Mouse (Mus musculus) left cerebral cortex, adult 9 months (tissue): ENCODE measurements around the gene Cacna1a.

Source experiments
- DNase-seq, 2 experiments: peaks; one replicate each; pipeline ENCODE4 v3.0.0; 2022; ENCODE audit warnings: low spot score in 2 of 2

Gene Cacna1a

GRCm38 (mm10) chr8:84388275-84388674, at the start of gene Cacna1a:
Gene Cacna1a (plus strand): TSS chr8:84388440.
- DNase-seq, result no peak

GRCm38 (mm10) chr8:84338493-84338892, 49.7 kb upstream of the Cacna1a start:
- peak in 1 of 2 experiments; percentile 23 for DNase-seq

- DNase-seq, result no peak
Measured at GRCm38 (mm10) chr8:84339320-84339719, 48.9 kb upstream of the Cacna1a start.

- no peak for DNase-seq
Measured at GRCm38 (mm10) chr8:84339867-84340266, 48.4 kb upstream of the Cacna1a start.

GRCm38 (mm10) chr8:84340671-84341070, 47.6 kb upstream of the Cacna1a start:
- no peak for DNase-seq

- no peak for DNase-seq
Measured at GRCm38 (mm10) chr8:84345493-84345892, 42.7 kb upstream of the Cacna1a start.

GRCm38 (mm10) chr8:84346421-84346820, 41.8 kb upstream of the Cacna1a start:
- no peak for DNase-seq

- no peak for DNase-seq
Measured at GRCm38 (mm10) chr8:84349526-84349925, 38.7 kb upstream of the Cacna1a start.

- no peak for DNase-seq
Measured at GRCm38 (mm10) chr8:84350960-84351359, 37.3 kb upstream of the Cacna1a start.

- DNase-seq, result no peak
Measured at GRCm38 (mm10) chr8:84356482-84356881, 31.8 kb upstream of the Cacna1a start.

GRCm38 (mm10) chr8:84357631-84358371, 30.4 kb upstream of the Cacna1a start:
- DNase-seq, result peak; percentile 43 to 81

GRCm38 (mm10) chr8:84363428-84364134, 24.7 kb upstream of the Cacna1a start:
- DNase-seq, result peak in 1 of 2 experiments; percentile 85

- no peak for DNase-seq
Measured at GRCm38 (mm10) chr8:84365197-84365596, 23.0 kb upstream of the Cacna1a start.

GRCm38 (mm10) chr8:84370972-84371371, 17.3 kb upstream of the Cacna1a start:
- DNase-seq, result no peak

- no peak for DNase-seq
Measured at GRCm38 (mm10) chr8:84375038-84375437, 13.2 kb upstream of the Cacna1a start.

- DNase-seq, result no peak
Measured at GRCm38 (mm10) chr8:84375803-84376202, 12.4 kb upstream of the Cacna1a start.

GRCm38 (mm10) chr8:84376564-84376963, 11.7 kb upstream of the Cacna1a start:
- DNase-seq, result no peak

GRCm38 (mm10) chr8:84381676-84382075, 6.6 kb upstream of the Cacna1a start:
- DNase-seq, result no peak

GRCm38 (mm10) chr8:84388773-84389172, 533 bp downstream of the Cacna1a start:
- no peak for DNase-seq

GRCm38 (mm10) chr8:84389173-84389572, 933 bp downstream of the Cacna1a start:
- no peak for DNase-seq

GRCm38 (mm10) chr8:84391611-84392010, 3.4 kb downstream of the Cacna1a start:
- DNase-seq, result no peak

GRCm38 (mm10) chr8:84395751-84396457, 7.7 kb downstream of the Cacna1a start:
- DNase-seq, result no peak
